Mouse (Mus musculus) brain, adult 2 months (tissue): Measurements from ENCODE around the gene Gtpbp2.
A peak's percentile ranks its signal among the peaks of the same experiment; 100 is the strongest.

ENCODE experiments used
- DNase-seq: peaks from one replicate; pipeline ENCODE4 v3.0.0; 2011; ENCODE audit warnings: low read depth, low spot score

The Gtpbp2 gene

GRCm38 (mm10) chr17:46160686-46161085 is at the start of gene Gtpbp2:
Gtpbp2 (plus strand) TSS chr17:46161032.
- peak; percentile 100 for DNase-seq

GRCm38 (mm10) chr17:46115489-46115888 is 45.3 kb upstream of the Gtpbp2 start:
- no peak for DNase-seq

- DNase-seq = no peak
Observed at GRCm38 (mm10) chr17:46116138-46116537, 44.7 kb upstream of the Gtpbp2 start.

GRCm38 (mm10) chr17:46116881-46117280 is 44.0 kb upstream of the Gtpbp2 start:
- DNase-seq = no peak

GRCm38 (mm10) chr17:46117623-46118422 is 43.0 kb upstream of the Gtpbp2 start:
- no peak for DNase-seq

- DNase-seq = no peak
Observed at GRCm38 (mm10) chr17:46118423-46118850, 42.4 kb upstream of the Gtpbp2 start.

GRCm38 (mm10) chr17:46119641-46120040 is 41.2 kb upstream of the Gtpbp2 start:
- DNase-seq = peak; percentile 77

GRCm38 (mm10) chr17:46122791-46123190 is 38.0 kb upstream of the Gtpbp2 start:
- no peak for DNase-seq

- no peak for DNase-seq
Observed at GRCm38 (mm10) chr17:46123285-46123684, 37.5 kb upstream of the Gtpbp2 start.

- DNase-seq = no peak
Observed at GRCm38 (mm10) chr17:46123953-46124700, 36.7 kb upstream of the Gtpbp2 start.

GRCm38 (mm10) chr17:46126608-46127007 is 34.2 kb upstream of the Gtpbp2 start:
- DNase-seq = no peak

- DNase-seq = no peak
Observed at GRCm38 (mm10) chr17:46127814-46128493, 32.9 kb upstream of the Gtpbp2 start.

GRCm38 (mm10) chr17:46129741-46130498 is 30.9 kb upstream of the Gtpbp2 start:
- DNase-seq = peak; percentile 37

GRCm38 (mm10) chr17:46132058-46132718 is 28.6 kb upstream of the Gtpbp2 start:
- DNase-seq = peak; percentile 73

GRCm38 (mm10) chr17:46132862-46133261 is 28.0 kb upstream of the Gtpbp2 start:
- DNase-seq = no peak

GRCm38 (mm10) chr17:46138563-46139236 is 22.1 kb upstream of the Gtpbp2 start:
- no peak for DNase-seq

- DNase-seq = no peak
Observed at GRCm38 (mm10) chr17:46139872-46140271, 21.0 kb upstream of the Gtpbp2 start.

- peak; percentile 86 for DNase-seq
Observed at GRCm38 (mm10) chr17:46143578-46144423, 17.0 kb upstream of the Gtpbp2 start, which contains the start of gene Rsph9. Rsph9 (minus strand) TSS chr17:46144216.
